In the genomic region with DNA sequence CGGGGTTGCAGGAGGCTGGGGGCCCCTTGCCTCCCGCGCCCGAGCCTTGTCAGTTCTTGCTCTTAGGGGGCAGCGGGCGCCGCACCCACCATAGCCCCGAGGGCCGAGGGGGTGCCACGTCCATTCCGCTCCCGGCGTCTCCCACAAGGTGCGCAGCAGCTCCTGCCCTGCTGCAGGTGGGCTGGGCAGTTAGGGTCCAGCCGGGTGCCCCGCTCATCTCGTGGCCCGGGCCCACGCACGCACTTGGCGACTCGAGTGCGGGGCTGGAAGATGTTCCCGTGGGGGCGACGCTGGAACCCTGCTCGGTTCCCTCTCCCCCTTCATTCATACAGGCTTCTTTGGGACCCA, we compare ENCODE assay signal across 8 mouse cellular contexts. TPM values are rescaled to one million over a fixed set of nuclear protein-coding genes. Genes with fewer than 3 reads are reported as not detected.
A peak's percentile ranks its signal among the peaks of the same experiment; 100 is the strongest.
DNase-seq lines count a peak whose midpoint lies in the region; ATAC-seq and TF ChIP-seq lines count a peak whose summit lies in the region.

No protein-coding gene starts in this region.

- peak overlapping the region; percentile 79 for H3K27ac ChIP-seq in kidney, postnatal 0 days
- peak overlapping the region; percentile 90; the same call in 1 of the 2 replicates for H3K27ac ChIP-seq in embryonic facial prominence, embryonic 12.5 days
- peak overlapping the region; percentile 95; the same call in 1 of the 2 replicates for H3K27ac ChIP-seq in intestine, embryonic 14.5 days (ENCODE audit: low read depth)
- H3K27ac ChIP-seq in midbrain, embryonic 16.5 days (ENCODE audit: low read length) = peak overlapping the region; percentile 87

- H3K4me3 ChIP-seq in kidney, postnatal 0 days (replicated peaks; ENCODE audit: low read depth, low read length) = peak overlapping the region; percentile 98
- H3K4me3 ChIP-seq in embryonic facial prominence, embryonic 12.5 days = peak overlapping the region; percentile 95
- peak overlapping the region; percentile 94 for H3K4me3 ChIP-seq in intestine, embryonic 14.5 days (ENCODE audit: low read depth, low read length)
- peak overlapping the region; percentile 66 for H3K4me3 ChIP-seq in midbrain, embryonic 16.5 days (ENCODE audit: low read depth, low read length)

- TF ChIP-seq CTCF in kidney, postnatal 0 days (IDR thresholded peaks at IDR 0.05; ENCODE audit: low read depth) = no peak

- peak overlapping the region; percentile 98 for H3K4me2 ChIP-seq in kidney, postnatal 0 days (ENCODE audit: low read length)
- H3K4me2 ChIP-seq in embryonic facial prominence, embryonic 12.5 days (replicated peaks) = peak overlapping the region; percentile 86
- peak overlapping the region; percentile 96 for H3K4me2 ChIP-seq in intestine, embryonic 14.5 days (ENCODE audit: low read length)
- peak overlapping the region; percentile 72 for H3K4me2 ChIP-seq in midbrain, embryonic 16.5 days (ENCODE audit: low read length)

- no peak for DNase-seq in kidney, postnatal 0 days (ENCODE audit: low spot score)
- no peak for DNase-seq in kidney, postnatal 10 days
- no peak for DNase-seq in intestine, embryonic 14.5 days (ENCODE audit: low spot score)
- DNase-seq in right cerebral cortex, adult 18-20 months = no peak
- no peak for DNase-seq in adipocyte (ENCODE audit: low spot score)
- no peak for DNase-seq in urinary bladder, adult 2 months (ENCODE audit: low spot score)

- H3K9me3 ChIP-seq in kidney, postnatal 0 days (replicated peaks; ENCODE audit: low read length) = no peaks in the 10 kb centered on the region
- H3K9me3 ChIP-seq in embryonic facial prominence, embryonic 12.5 days = no peaks in the 10 kb centered on the region
- no peaks in the 10 kb centered on the region for H3K9me3 ChIP-seq in intestine, embryonic 14.5 days (ENCODE audit: control insufficient read depth, low read length)
- H3K9me3 ChIP-seq in midbrain, embryonic 16.5 days (replicated peaks; ENCODE audit: control insufficient read depth, low read length, poor library complexity, severe bottlenecking) = no peaks in the 10 kb centered on the region

- peak overlapping the region; percentile 92 for H3K9ac ChIP-seq in kidney, postnatal 0 days (ENCODE audit: low read depth, low read length)
- peak overlapping the region; percentile 96 for H3K9ac ChIP-seq in embryonic facial prominence, embryonic 12.5 days
- H3K9ac ChIP-seq in intestine, embryonic 14.5 days (ENCODE audit: low read length) = peak overlapping the region; percentile 82
- peak overlapping the region; percentile 85 for H3K9ac ChIP-seq in midbrain, embryonic 16.5 days (ENCODE audit: low read depth, low read length)

- peak; percentile 37 for ATAC-seq in kidney, postnatal 0 days (replicated peaks; ENCODE audit: low FRiP score, low read depth)
- ATAC-seq in embryonic facial prominence, embryonic 12.5 days (ENCODE audit: insufficient number of reproducible peaks, insufficient read depth, low FRiP score, low TSS enrichment) = no peak; the same call in 1 of the 2 replicates
- ATAC-seq in intestine, embryonic 14.5 days (replicated peaks; ENCODE audit: low FRiP score, low TSS enrichment, low read depth) = no peak; the same call in 1 of the 2 replicates
- ATAC-seq in midbrain, embryonic 16.5 days = no peak

- no peaks in the 10 kb centered on the region for H3K36me3 ChIP-seq in kidney, postnatal 0 days (ENCODE audit: insufficient read depth, low read length)
- no peaks in the 10 kb centered on the region for H3K36me3 ChIP-seq in embryonic facial prominence, embryonic 12.5 days
- H3K36me3 ChIP-seq in intestine, embryonic 14.5 days (ENCODE audit: control insufficient read depth, insufficient read depth, low read length) = no peaks in the 10 kb centered on the region
- H3K36me3 ChIP-seq in midbrain, embryonic 16.5 days (ENCODE audit: control insufficient read depth, insufficient read depth, low read length) = no peaks in the 10 kb centered on the region

- H3K27me3 ChIP-seq in kidney, postnatal 0 days (ENCODE audit: insufficient read depth, low read length) = no peaks in the 10 kb centered on the region
- H3K27me3 ChIP-seq in embryonic facial prominence, embryonic 12.5 days = no peaks in the 10 kb centered on the region
- no peaks in the 10 kb centered on the region for H3K27me3 ChIP-seq in intestine, embryonic 14.5 days (replicated peaks; ENCODE audit: control insufficient read depth, insufficient read depth, low read length)
- H3K27me3 ChIP-seq in midbrain, embryonic 16.5 days (ENCODE audit: control insufficient read depth, insufficient read depth, low read depth, low read length) = no peaks in the 10 kb centered on the region

- WGBS in kidney, postnatal 0 days = 0% methylated on average over 27 of the region's 27 CpGs
- WGBS in embryonic facial prominence, embryonic 12.5 days = 0% methylated on average over 27 of the region's 27 CpGs
- under 1% methylated on average over 26 of the region's 27 CpGs for WGBS in intestine, embryonic 14.5 days
- 0% methylated on average over 27 of the region's 27 CpGs for WGBS in midbrain, embryonic 16.5 days

- H3K4me1 ChIP-seq in kidney, postnatal 0 days (replicated peaks; ENCODE audit: insufficient read depth, low read length) = peaks cover 7% of the 10 kb centered on the region; the same call in 1 of the 2 replicates
- H3K4me1 ChIP-seq in embryonic facial prominence, embryonic 12.5 days = peaks cover 4% of the 10 kb centered on the region; the same call in 1 of the 2 replicates
- peaks cover 8% of the 10 kb centered on the region; the same call in 1 of the 2 replicates for H3K4me1 ChIP-seq in intestine, embryonic 14.5 days (replicated peaks; ENCODE audit: control insufficient read depth, insufficient read depth, low read length)
- peaks cover 19% of the 10 kb centered on the region for H3K4me1 ChIP-seq in midbrain, embryonic 16.5 days (ENCODE audit: control insufficient read depth, insufficient read depth, low read length)

RNA-seq across cellular contexts. Expression of a gene that starts 0.4 kb away (rescaled TPM):
- 70.2 and 78.9 TPM in 2 replicates for polyA plus RNA-seq in kidney, postnatal 0 days (2015; fragmentation: Nextera tagmentation; extraction: Ambion mirVana)
- 64.0 and 67.1 TPM in 2 replicates for polyA plus RNA-seq in embryonic facial prominence, embryonic 12.5 days (2016; fragmentation: Nextera tagmentation; extraction: Ambion mirVana)
- polyA plus RNA-seq in intestine, embryonic 14.5 days (2014; fragmentation: Nextera tagmentation; extraction: Ambion mirVana) = 67.5 and 72.4 TPM in 2 replicates
- polyA plus RNA-seq in midbrain, embryonic 16.5 days (2015; fragmentation: Nextera tagmentation; extraction: Ambion mirVana) = 48.5 and 50.3 TPM in 2 replicates
- 32.3 and 33.1 TPM in 2 replicates for polyA plus RNA-seq in urinary bladder, adult 2 months (2012; rRNA removed)

RNA-seq across cellular contexts. Expression of a gene that starts 36.7 kb away (rescaled TPM):
- polyA plus RNA-seq in kidney, postnatal 0 days (2015; fragmentation: Nextera tagmentation; extraction: Ambion mirVana) = 0.08 and 0.11 TPM in 2 replicates
- 0.39 and 0.49 TPM in 2 replicates for polyA plus RNA-seq in embryonic facial prominence, embryonic 12.5 days (2016; fragmentation: Nextera tagmentation; extraction: Ambion mirVana)
- 0.23 and 0.62 TPM in 2 replicates for polyA plus RNA-seq in intestine, embryonic 14.5 days (2014; fragmentation: Nextera tagmentation; extraction: Ambion mirVana)
- 0.14 and 0.16 TPM in 2 replicates for polyA plus RNA-seq in midbrain, embryonic 16.5 days (2015; fragmentation: Nextera tagmentation; extraction: Ambion mirVana)
- polyA plus RNA-seq in urinary bladder, adult 2 months (2012; rRNA removed) = 0.40 and 0.71 TPM in 2 replicates
